Mouse (Mus musculus): Measurements from ENCODE around the gene Fzr1.

The Fzr1 gene

DNA sequence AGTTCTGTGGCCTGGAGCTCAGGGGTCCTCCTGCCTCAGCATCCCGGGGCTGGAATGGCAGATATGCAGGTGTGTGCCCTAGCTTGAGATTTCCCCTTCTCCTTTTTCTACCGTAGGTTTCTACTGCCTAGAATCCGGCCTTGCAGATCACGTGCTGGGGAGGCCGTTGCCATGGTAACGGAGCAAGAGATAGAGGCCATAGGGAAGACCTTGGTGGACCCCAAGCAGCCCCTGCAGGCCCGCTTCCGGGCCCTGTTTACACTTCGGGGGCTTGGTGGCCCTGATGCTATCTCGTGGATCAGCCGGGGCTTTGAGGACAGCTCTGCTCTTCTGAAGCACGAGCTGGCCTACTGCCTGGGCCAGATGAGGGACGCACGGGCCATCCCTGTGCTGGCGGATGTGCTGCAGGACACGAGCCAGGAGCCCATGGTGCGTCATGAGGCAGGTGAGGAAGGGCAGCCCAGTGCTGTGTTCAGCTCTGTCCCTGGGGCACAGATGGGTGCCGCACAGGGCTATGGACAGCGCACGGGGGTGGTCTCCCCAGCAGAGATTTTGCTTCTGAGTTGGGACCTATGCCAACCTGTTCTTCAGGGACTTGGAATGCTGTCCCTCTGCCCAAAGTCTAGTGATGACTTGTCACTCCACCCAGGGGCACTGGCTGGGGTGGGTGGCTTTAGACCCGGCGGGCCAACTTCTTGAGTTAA is 7.4 kb upstream of the Fzr1 start:
- no peak for DNase-seq (ENCODE audit: low read depth, low spot score)
- Histone ChIP-seq H3K36me3 (ENCODE audit: control insufficient read depth, insufficient read depth, low read length, poor library complexity, severe bottlenecking) (peaks cover 3% of the 10 kb centered on the region; the same call in 1 of the 2 replicates), H3K27me3 (ENCODE audit: control insufficient read depth, insufficient read depth, low read length, poor library complexity, severe bottlenecking) (no peaks in the 10 kb centered on the region)

DNA sequence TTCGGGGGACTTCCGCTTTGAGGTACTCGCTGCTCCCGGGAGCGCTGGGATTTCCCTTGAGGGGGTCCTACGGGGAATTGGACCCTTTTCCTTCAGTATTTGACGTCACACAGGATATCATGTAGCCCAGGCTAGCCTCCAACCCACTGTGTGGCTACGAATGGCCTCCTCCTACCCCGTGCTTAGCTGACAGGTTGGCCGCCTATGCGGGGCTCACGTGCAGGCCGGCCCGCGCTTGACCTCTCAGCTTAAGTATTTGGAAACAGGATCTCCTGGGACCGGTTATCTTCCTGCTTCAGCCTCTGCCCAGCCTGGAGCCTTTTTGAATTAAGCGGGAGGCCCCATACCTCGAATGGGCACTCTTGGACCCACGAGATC is 6.3 kb upstream of the Fzr1 start:
- H3K36me3 ChIP-seq (ENCODE audit: control insufficient read depth, insufficient read depth, low read length, poor library complexity, severe bottlenecking), result peaks cover 3% of the 10 kb centered on the region; the same call in 1 of the 2 replicates
- H3K27me3 ChIP-seq (ENCODE audit: control insufficient read depth, insufficient read depth, low read length, poor library complexity, severe bottlenecking), result no peaks in the 10 kb centered on the region
- no peak for DNase-seq (ENCODE audit: low read depth, low spot score)

DNA sequence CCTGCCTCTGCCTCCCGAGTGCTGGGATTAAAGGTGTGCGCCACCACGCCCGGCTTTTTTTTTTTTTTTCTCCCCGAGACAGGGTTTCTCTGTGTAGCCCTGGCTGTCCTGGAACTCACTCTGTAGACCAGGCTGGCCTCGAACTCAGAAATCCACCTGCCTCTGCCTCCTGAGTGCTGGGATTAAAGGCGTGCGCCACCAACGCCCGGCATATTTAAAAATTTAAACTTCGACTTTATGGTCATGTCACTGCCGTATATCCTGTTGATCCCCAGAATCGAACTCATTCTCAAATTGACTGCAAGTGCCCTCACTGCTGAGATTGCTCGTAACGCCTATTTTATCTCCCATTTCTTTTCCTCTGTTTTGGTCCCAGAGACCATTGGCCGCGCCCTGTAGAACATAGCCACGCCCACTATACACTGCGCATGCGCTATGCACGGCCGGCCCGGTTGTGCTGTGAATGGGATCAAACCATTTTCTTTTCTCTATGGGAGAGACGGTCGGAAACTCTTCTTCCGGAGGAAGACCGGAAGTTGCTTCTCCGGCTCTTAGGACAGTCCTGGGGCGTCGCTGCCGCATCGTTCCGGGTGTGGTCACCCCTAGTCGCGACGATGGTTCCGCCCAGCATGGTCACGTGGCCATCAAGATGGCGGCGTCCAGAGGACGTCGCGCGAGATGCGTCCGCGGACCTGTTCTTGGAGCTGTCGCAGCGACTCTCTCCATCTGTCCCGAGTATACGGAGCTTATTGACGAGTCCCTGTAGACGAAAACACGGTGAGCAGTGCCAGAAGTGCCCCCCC is 5.7 kb upstream of the Fzr1 start, which contains the start of the genes Dohh and Gm48551:
Gene Dohh, plus strand, starts transcription at position 627 of the 803 bp plus-strand sequence.
Gene Gm48551, plus strand, starts transcription at position 665 of the 803 bp plus-strand sequence.
- Histone ChIP-seq H3K36me3 (ENCODE audit: control insufficient read depth, insufficient read depth, low read length, poor library complexity, severe bottlenecking) (peaks cover 3% of the 10 kb centered on the region; the same call in 1 of the 2 replicates), H3K27me3 (ENCODE audit: control insufficient read depth, insufficient read depth, low read length, poor library complexity, severe bottlenecking) (no peaks in the 10 kb centered on the region)
- peak; percentile 99 for DNase-seq (ENCODE audit: low read depth, low spot score)

DNA sequence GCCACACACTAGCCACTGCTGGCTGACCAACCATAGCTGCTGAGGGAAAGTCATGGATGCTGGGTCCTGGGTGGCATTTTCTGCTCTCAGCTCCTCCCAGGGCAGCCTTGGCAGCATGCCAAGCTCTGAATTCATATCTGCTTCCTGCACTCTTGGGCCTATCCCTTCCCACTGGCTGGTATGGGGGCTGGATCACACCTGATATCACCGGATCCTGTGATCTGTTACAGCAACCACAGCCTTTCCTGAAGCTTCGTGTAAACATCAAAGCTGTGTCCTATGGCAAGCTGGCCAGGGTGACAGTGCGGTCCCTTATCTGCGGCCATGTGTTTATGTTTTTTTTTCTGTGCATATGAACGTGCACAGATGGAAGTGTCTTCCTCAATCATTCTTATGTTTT is 3.7 kb upstream of the Fzr1 start:
- DNase-seq (ENCODE audit: low read depth, low spot score), result no peak
- H3K36me3 ChIP-seq (ENCODE audit: control insufficient read depth, insufficient read depth, low read length, poor library complexity, severe bottlenecking), result 0 out of 2 replicates have a peak, but pooled peaks cover 1% of the 10 kb centered on the region

DNA sequence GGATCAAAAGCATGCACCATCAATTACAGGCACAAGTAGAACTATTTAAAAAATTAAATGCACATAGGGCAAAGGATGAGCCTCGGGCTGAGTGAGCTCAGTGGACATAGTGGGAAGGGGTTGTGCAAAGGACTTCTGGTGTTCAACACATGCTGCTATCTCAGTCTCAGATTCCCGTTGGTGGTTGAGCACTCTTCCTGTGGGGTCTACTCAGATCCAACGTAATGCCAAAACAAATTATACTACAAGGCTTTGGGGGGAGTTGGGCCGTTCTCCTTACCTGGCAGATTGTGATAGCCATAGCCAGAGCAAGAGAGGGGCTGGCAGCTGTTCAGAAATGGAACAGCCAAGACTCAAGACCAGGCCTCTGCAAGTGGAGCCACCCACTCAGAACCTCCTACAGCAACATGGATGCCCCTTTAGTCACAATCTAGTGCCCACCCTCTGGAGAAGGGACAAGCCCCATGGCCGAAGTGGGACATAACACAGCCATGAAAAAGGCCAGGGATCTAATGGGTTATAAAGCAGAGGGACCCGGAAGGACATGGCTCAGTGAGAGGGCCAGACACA is 1.6 kb upstream of the Fzr1 start:
- DNase-seq (ENCODE audit: low read depth, low spot score), result no peak
- H3K27me3 ChIP-seq (ENCODE audit: control insufficient read depth, insufficient read depth, low read length, poor library complexity, severe bottlenecking), result no peaks in the 10 kb centered on the region
- 0 out of 2 replicates have a peak, but pooled peaks cover 2% of the 10 kb centered on the region for H3K36me3 ChIP-seq (ENCODE audit: control insufficient read depth, insufficient read depth, low read length, poor library complexity, severe bottlenecking)

More for the DNA sequence above, 3.7 kb upstream of the Fzr1 start:
- no peaks in the 10 kb centered on the region for H3K27me3 ChIP-seq (ENCODE audit: control insufficient read depth, insufficient read depth, low read length, poor library complexity, severe bottlenecking)

DNA sequence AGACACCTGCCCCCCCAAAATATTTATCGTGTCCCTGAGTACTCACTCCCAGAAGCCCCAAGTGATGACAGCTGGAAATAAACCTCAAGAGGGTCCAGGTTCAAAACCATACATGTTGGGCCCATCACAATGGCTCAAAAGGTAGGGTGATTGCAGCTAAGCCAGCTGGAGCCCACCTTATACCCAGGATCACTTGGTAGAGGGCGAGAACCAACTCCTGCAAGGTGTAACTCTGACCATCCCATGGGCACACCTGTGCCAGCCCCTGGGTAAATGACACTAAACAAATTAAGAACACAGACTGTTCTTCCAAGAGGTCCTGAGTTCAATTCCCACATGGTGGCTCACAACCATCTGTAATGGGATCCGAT is 852 bp upstream of the Fzr1 start:
- no peaks in the 10 kb centered on the region for H3K27me3 ChIP-seq (ENCODE audit: control insufficient read depth, insufficient read depth, low read length, poor library complexity, severe bottlenecking)
- 0 out of 2 replicates have a peak, but pooled peaks cover 2% of the 10 kb centered on the region for H3K36me3 ChIP-seq (ENCODE audit: control insufficient read depth, insufficient read depth, low read length, poor library complexity, severe bottlenecking)
- DNase-seq (ENCODE audit: low read depth, low spot score), result no peak

DNA sequence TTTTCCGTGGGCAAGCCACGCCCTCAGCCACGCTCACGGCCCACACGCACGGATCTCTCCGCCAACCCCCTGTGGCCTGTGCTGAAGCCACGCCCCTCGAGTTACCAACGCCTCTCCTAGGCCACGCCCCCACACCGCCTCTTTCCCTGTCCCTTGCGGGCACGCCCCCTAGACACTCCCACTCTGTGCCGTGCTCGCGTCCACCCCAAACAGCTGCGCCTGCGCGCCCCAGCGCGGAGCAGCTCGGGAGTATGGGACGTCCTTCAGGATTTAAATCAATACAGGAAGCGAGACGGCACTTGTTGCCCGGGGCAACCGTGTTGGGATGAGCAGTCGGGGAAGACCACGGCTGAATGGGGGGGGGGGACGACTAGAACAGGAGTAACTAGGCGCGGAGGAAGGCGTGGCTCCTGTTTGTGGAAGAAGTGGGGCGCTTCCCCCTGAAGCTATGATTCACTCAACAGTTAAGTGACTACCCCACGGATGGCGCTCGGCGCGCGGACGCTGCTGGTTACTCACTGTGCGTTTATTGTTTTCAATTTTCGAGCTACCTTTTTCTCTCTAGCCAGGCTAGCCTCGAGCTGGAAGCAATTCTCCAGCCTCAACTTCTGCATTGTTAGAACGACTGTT is 352 bp upstream of the Fzr1 start:
- 0 out of 2 replicates have a peak, but pooled peaks cover 2% of the 10 kb centered on the region for H3K36me3 ChIP-seq (ENCODE audit: control insufficient read depth, insufficient read depth, low read length, poor library complexity, severe bottlenecking)
- peak; percentile 100 for DNase-seq (ENCODE audit: low read depth, low spot score)
- H3K27me3 ChIP-seq (ENCODE audit: control insufficient read depth, insufficient read depth, low read length, poor library complexity, severe bottlenecking), result no peaks in the 10 kb centered on the region

DNA sequence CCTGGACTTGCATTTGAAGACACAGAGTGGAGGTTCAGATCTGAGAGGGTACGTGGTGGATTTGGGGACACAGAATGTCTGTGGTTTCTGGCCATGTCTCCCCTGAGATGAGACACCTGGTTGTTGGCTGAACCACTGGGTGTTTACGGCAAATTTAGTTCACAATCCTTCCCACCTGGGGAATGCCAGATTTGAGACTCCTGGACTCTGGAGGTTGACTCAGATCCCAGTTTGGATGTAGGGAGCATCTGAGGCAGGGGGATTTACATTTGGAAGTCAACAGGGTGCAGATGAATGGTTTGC is 1.0 kb downstream of the Fzr1 start:
- Histone ChIP-seq H3K27me3 (ENCODE audit: control insufficient read depth, insufficient read depth, low read length, poor library complexity, severe bottlenecking) (no peaks in the 10 kb centered on the region), H3K36me3 (ENCODE audit: control insufficient read depth, insufficient read depth, low read length, poor library complexity, severe bottlenecking) (0 out of 2 replicates have a peak, but pooled peaks cover 2% of the 10 kb centered on the region)
- no peak for DNase-seq (ENCODE audit: low read depth, low spot score)

DNA sequence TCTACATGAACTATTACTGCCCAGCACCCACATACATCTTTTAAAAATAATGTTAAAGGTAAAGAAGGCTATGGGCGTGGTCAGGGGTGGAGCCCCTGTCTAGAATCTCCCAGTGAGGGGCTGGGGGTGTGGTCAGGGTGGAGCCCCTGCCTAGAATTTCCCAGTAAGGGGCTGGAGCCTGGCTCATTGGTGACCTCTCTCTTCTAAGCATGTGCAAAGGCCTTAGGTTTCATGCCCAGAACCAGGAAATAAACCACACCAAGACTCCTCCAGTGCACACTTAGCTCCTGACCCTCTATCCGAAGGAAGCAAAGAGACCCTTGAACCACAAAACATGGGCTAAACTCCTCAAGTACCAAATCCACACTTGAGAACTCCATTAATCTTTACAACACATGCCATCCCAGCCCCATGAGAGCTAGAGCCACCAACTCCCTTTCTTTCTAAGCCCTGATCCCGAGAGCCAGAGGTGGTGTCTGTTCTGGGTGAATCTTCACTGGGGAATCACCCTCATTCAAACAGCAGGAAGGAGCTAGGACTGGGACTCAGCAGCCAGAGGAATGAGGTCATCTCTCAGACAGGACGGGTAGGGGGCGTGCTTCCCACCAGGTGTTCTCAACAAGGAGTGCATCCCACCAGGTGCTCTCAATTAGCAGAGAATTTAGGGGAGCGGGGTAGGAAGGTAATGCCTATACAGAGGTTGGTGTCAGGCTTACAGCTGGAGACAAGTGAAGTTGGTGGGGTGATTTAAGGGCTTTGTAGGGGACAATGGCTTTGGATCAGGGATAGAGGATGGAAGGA is 1.6 kb downstream of the Fzr1 start:
- Histone ChIP-seq H3K27me3 (ENCODE audit: control insufficient read depth, insufficient read depth, low read length, poor library complexity, severe bottlenecking) (no peaks in the 10 kb centered on the region), H3K36me3 (ENCODE audit: control insufficient read depth, insufficient read depth, low read length, poor library complexity, severe bottlenecking) (0 out of 2 replicates have a peak, but pooled peaks cover 2% of the 10 kb centered on the region)
- no peak for DNase-seq (ENCODE audit: low read depth, low spot score)

DNA sequence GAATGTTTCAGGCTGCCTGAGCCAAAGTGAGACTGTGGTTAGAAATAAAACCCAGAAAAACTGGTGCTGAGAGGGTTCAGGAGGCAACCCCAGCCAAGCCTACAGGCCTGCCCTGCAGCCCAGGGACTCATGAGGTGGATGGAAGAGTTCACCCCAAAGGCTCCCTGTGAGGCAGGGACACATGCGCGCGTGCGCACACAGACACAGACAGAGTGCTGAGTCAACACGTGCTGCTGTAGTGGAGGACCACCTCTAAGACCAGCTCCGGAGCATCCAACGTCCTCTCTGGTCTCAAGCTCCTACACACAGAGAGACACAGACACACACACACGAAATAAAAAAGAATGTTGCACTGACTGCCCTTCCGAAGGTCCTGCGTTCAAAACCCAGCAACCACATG is 3.0 kb downstream of the Fzr1 start:
- Histone ChIP-seq H3K36me3 (ENCODE audit: control insufficient read depth, insufficient read depth, low read length, poor library complexity, severe bottlenecking) (peaks cover 2% of the 10 kb centered on the region; the same call in 1 of the 2 replicates), H3K27me3 (ENCODE audit: control insufficient read depth, insufficient read depth, low read length, poor library complexity, severe bottlenecking) (no peaks in the 10 kb centered on the region)
- DNase-seq (ENCODE audit: low read depth, low spot score), result no peak

DNA sequence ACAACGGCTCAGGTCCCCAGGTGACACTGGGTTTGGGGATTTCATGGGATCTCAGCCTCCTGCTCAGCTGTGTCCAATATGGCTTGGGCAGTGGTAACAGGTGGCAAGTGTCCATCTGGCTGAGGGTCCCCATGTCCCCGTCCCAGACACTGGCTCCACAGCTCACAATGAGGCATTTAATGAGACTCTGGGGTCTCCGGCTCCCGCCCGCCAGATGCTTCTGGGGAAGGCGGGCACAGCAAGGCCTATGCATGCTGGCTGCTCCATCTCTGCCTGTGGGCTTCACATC is 11.2 kb downstream of the Fzr1 start:
- DNase-seq (ENCODE audit: low read depth, low spot score), result no peak
- Histone ChIP-seq H3K36me3 (ENCODE audit: control insufficient read depth, insufficient read depth, low read length, poor library complexity, severe bottlenecking) (peaks cover 7% of the 10 kb centered on the region), H3K27me3 (ENCODE audit: control insufficient read depth, insufficient read depth, low read length, poor library complexity, severe bottlenecking) (no peaks in the 10 kb centered on the region)

DNA sequence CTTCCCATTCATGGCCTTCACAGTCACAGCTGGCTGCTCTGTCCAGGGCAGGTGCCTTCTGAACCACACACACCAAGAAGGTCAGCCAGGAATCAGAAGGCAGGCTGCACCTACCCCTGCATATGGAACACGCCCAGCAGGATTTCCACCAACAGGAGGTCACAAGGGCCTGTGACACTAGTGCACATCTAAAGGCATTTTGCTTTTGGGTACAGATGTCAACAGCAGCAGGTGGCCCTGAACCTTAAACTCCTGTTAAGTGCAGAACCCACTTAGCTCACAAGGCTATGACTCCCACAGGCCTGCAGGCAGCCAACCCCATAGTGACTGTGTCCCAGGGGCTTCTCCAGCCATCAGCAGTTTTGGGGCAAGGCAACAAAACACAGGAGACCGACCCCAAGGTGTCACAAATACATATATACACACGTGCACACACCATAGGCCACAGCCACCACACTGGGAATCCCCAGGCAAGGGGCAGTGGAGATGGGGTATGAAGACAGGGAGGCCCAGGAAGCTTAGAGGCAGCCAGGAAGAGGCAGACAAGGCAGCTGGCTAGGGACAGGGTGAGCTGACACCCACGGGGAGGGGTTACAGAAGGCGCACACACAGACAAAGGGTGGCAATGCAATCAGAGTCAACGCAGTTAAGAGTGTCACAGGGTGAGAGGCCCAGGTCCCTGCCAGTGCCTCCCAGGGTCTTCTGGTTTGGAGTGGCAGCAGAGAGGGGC is 11.7 kb downstream of the Fzr1 start:
- DNase-seq (ENCODE audit: low read depth, low spot score), result no peak
- no peaks in the 10 kb centered on the region for H3K27me3 ChIP-seq (ENCODE audit: control insufficient read depth, insufficient read depth, low read length, poor library complexity, severe bottlenecking)

DNA sequence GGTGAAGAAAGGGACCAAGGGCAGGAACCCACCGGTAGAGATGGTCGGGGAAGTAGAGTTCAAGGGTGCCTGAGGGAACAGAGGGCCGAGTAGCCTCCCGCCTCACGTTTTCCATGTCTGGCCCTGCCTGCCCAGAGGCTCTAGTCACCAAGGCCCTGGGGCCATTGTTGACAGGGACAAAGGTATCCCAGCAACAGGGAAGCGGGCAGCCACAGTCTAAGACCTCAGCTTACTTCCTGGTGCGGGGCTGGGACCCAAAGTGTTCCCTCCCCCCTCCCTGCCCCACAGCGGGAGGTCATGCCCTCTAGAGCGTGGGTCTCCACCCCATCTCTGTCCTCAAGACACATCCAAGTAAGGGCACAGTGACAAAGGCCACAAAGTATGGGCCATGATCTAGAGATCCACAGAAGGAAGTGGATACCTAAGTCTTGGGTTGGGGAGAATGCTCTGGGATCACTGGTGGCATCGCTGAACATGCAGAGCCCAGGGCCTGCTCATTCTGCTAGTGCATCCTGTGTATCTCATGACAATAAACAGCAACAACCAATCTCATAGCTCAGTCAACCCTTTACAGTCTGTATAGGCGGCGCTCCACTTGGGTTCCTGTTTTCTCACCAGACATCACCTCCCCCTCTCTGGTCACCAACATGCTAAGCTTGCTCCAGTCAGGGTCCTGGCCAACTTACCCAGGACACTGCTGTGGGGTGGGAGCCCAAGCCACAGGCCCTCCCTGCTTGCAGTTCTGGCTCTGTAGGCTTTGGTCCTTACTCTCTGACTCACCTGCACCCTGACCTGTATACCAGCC is 12.4 kb downstream of the Fzr1 start, which contains the start of gene 4930404N11Rik:
Gene 4930404N11Rik, minus strand, starts transcription at position 145 of the 805 bp plus-strand sequence.
- DNase-seq (ENCODE audit: low read depth, low spot score), result no peak
- H3K36me3 ChIP-seq (ENCODE audit: control insufficient read depth, insufficient read depth, low read length, poor library complexity, severe bottlenecking), result peaks cover 7% of the 10 kb centered on the region
- no peaks in the 10 kb centered on the region for H3K27me3 ChIP-seq (ENCODE audit: control insufficient read depth, insufficient read depth, low read length, poor library complexity, severe bottlenecking)

More for the DNA sequence above, 11.7 kb downstream of the Fzr1 start:
- H3K36me3 ChIP-seq (ENCODE audit: control insufficient read depth, insufficient read depth, low read length, poor library complexity, severe bottlenecking), result peaks cover 7% of the 10 kb centered on the region
